In the genomic region with DNA sequence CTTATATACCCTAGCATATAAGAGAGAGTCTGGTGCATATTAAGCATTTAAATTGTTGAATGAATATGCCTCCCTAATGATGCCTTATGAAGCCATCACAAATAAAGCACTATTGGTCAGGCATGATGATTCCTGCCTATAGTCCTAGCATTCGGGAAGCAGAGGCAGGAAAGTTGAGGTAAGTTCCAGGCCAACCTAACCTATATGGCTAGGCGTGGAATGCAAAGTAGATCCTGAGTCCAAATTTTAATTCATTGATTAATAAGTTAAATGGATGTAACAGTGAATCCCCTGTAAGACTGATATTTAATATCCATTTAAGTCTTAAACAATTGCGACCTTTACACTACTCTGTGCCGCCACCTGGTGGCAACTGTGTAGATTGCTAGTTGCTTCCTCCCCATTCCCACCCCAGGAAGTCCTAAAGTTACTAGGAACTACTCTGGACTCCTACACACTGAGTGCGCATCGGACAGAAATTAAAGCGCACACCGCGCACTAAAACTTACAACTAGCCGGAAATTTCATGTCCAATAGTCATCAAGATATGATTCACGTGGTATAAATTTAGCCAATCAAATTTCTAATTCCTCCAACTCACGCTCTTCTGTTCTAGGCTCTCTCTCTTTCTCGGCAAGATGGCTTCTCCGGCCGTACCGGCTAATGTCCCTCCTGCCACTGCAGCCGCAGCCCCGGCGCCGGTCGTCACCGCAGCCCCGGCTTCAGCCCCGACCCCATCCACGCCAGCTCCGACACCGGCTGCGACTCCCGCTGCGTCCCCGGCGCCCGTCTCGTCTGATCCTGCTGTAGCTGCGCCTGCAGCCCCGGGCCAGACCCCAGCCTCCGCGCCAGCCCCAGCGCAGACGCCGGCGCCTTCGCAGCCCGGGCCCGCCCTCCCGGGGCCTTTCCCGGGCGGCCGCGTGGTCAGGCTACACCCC, we compare ENCODE assay signal across 7 mouse cellular contexts. TPM values are rescaled to one million over a fixed set of nuclear protein-coding genes. Genes with fewer than 3 reads are reported as not detected.
DNase-seq lines count a peak whose midpoint lies in the region; ATAC-seq lines count a peak whose summit lies in the region.

A gene (plus strand): TSS at position 624 of the 938 bp plus-strand sequence.

- H3K9me3 ChIP-seq in embryonic facial prominence, embryonic 12.5 days: no peaks in the 10 kb centered on the region
- no peaks in the 10 kb centered on the region for H3K9me3 ChIP-seq in limb, embryonic 11.5 days (ENCODE audit: control insufficient read depth, low read length)
- H3K9me3 ChIP-seq in midbrain, embryonic 14.5 days (ENCODE audit: control insufficient read depth, low read length): no peaks in the 10 kb centered on the region

- ATAC-seq in embryonic facial prominence, embryonic 12.5 days (ENCODE audit: insufficient number of reproducible peaks, insufficient read depth, low FRiP score, low TSS enrichment): peak; percentile 95
- peak; percentile 95 for ATAC-seq in limb, embryonic 11.5 days (ENCODE audit: insufficient number of reproducible peaks, low FRiP score, low TSS enrichment, low read depth)
- ATAC-seq in midbrain, embryonic 14.5 days (ENCODE audit: low FRiP score, low TSS enrichment): peak; percentile 96

- 2% methylated on average over 50 of the region's 50 CpGs for WGBS in embryonic facial prominence, embryonic 12.5 days
- 2% methylated on average over 47 of the region's 50 CpGs for WGBS in limb, embryonic 11.5 days
- 2% methylated on average over 50 of the region's 50 CpGs for WGBS in midbrain, embryonic 14.5 days

- peak within 1 kb of the TSS; percentile 66 for H3K4me2 ChIP-seq in embryonic facial prominence, embryonic 12.5 days (replicated peaks)
- H3K4me2 ChIP-seq in limb, embryonic 11.5 days (ENCODE audit: low read depth, severe bottlenecking): peak within 1 kb of the TSS; percentile 80
- peak within 1 kb of the TSS; percentile 66 for H3K4me2 ChIP-seq in midbrain, embryonic 14.5 days (ENCODE audit: low read length)

- H3K27ac ChIP-seq in embryonic facial prominence, embryonic 12.5 days: peak within 1 kb of the TSS; percentile 80
- H3K27ac ChIP-seq in limb, embryonic 11.5 days (replicated peaks; ENCODE audit: low read depth, low read length): peak within 1 kb of the TSS; percentile 70; the same call in 1 of the 2 replicates
- peak within 1 kb of the TSS; percentile 81 for H3K27ac ChIP-seq in midbrain, embryonic 14.5 days (replicated peaks; ENCODE audit: low read depth, low read length)

- peak; percentile 86 for DNase-seq in adrenal gland, postnatal 25 days
- DNase-seq in heart, adult 11 months: peak; percentile 100
- DNase-seq in kidney, adult 18-20 months: peak; percentile 94
- peak; percentile 95 for DNase-seq in limb, embryonic 11.5 days (ENCODE audit: low spot score)
- peak; percentile 97 for DNase-seq in midbrain, embryonic 14.5 days
- peak; percentile 86 to 89 for DNase-seq in spleen, adult 18-20 months

- H3K36me3 ChIP-seq in embryonic facial prominence, embryonic 12.5 days: peaks cover 33% of the 10 kb centered on the region
- peaks cover 10% of the 10 kb centered on the region for H3K36me3 ChIP-seq in limb, embryonic 11.5 days (ENCODE audit: control insufficient read depth, insufficient read depth, low read length)
- peaks cover 19% of the 10 kb centered on the region for H3K36me3 ChIP-seq in midbrain, embryonic 14.5 days (ENCODE audit: control insufficient read depth, insufficient read depth, low read length)

- peak within 1 kb of the TSS; percentile 94 for H3K9ac ChIP-seq in embryonic facial prominence, embryonic 12.5 days
- H3K9ac ChIP-seq in limb, embryonic 11.5 days (ENCODE audit: low read length): peak within 1 kb of the TSS; percentile 98
- peak within 1 kb of the TSS; percentile 92 for H3K9ac ChIP-seq in midbrain, embryonic 14.5 days (replicated peaks; ENCODE audit: low read length)

- peaks cover 12% of the 10 kb centered on the region for H3K4me1 ChIP-seq in embryonic facial prominence, embryonic 12.5 days
- peaks cover 6% of the 10 kb centered on the region for H3K4me1 ChIP-seq in limb, embryonic 11.5 days (ENCODE audit: control insufficient read depth, insufficient read depth, low read length)
- H3K4me1 ChIP-seq in midbrain, embryonic 14.5 days (ENCODE audit: control insufficient read depth, insufficient read depth, low read length): peaks cover 13% of the 10 kb centered on the region

- H3K4me3 ChIP-seq in embryonic facial prominence, embryonic 12.5 days: peak within 1 kb of the TSS; percentile 97
- H3K4me3 ChIP-seq in limb, embryonic 11.5 days (ENCODE audit: low read depth, low read length): peak within 1 kb of the TSS; percentile 91
- peak within 1 kb of the TSS; percentile 94 for H3K4me3 ChIP-seq in midbrain, embryonic 14.5 days (replicated peaks; ENCODE audit: low read depth, low read length)

- H3K27me3 ChIP-seq in embryonic facial prominence, embryonic 12.5 days: no peaks in the 10 kb centered on the region
- H3K27me3 ChIP-seq in limb, embryonic 11.5 days (ENCODE audit: control insufficient read depth, insufficient read depth, low read length): no peaks in the 10 kb centered on the region
- H3K27me3 ChIP-seq in midbrain, embryonic 14.5 days (ENCODE audit: control insufficient read depth, insufficient read depth, low read length): no peaks in the 10 kb centered on the region

RNA-seq across cellular contexts. Expression of the gene that starts here (rescaled TPM):
- 143 and 156 TPM in 2 replicates for total RNA-seq in adrenal gland, postnatal 25 days (2021)
- polyA plus RNA-seq in embryonic facial prominence, embryonic 12.5 days (2016; fragmentation: Nextera tagmentation; extraction: Ambion mirVana): 93.5 and 97.4 TPM in 2 replicates
- polyA plus RNA-seq in limb, embryonic 11.5 days (2014; fragmentation: Nextera tagmentation; extraction: Ambion mirVana): 96.1 and 97.2 TPM in 2 replicates
- polyA plus RNA-seq in midbrain, embryonic 14.5 days (2014; fragmentation: Nextera tagmentation; extraction: Ambion mirVana): 81.3 and 94.1 TPM in 2 replicates

Comparison
In these comparisons a context has a peak if more than half of its experiments do, and no peak if none do; other contexts are left out.
1. Peak in every context shown above with its lines: DNase-seq, ATAC-seq, H3K4me3 ChIP-seq and H3K27ac ChIP-seq.